Mouse (Mus musculus) spleen, adult 2 months (tissue): ENCODE data around the gene Fkbp9. TPM values are rescaled to one million over a fixed set of nuclear protein-coding genes. Genes with fewer than 3 reads are reported as not detected.

ENCODE experiments used
- DNase-seq, 2 experiments: peaks; one replicate each; pipeline versions ENCODE4 v3.0.0 to v3.0.0-alpha.2; 2012 to 2021; ENCODE audit warnings: low spot score in 2 of 2, low read depth in 1 of 2
- H3K27ac ChIP-seq: fragments of 200-500 bp; 2 replicates; pipeline ENCODE4 v1.5.1; 2012; ENCODE audit warnings: low read length, inconsistent platforms; ENCODE audit not compliant: insufficient read depth
- H3K27me3 ChIP-seq: fragments of 200-500 bp; 2 replicates; pipeline ENCODE4 v1.6.1; 2012; ENCODE audit warnings: mild to moderate bottlenecking, moderate library complexity, low read length, inconsistent platforms; ENCODE audit not compliant: control insufficient read depth, insufficient read depth
- H3K36me3 ChIP-seq: fragments of 200-500 bp; 2 replicates; pipeline ENCODE4 v1.6.1; 2012; ENCODE audit warnings: mild to moderate bottlenecking, low read length, inconsistent platforms; ENCODE audit not compliant: control insufficient read depth, insufficient read depth
- H3K4me1 ChIP-seq: fragments of 200-500 bp; 2 replicates; pipeline ENCODE4 v1.6.1; 2011; ENCODE audit warnings: inconsistent platforms; ENCODE audit not compliant: control insufficient read depth, insufficient read depth, insufficient read length
- H3K4me3 ChIP-seq: fragments of 200-500 bp; 2 replicates; pipeline ENCODE4 v1.5.1; 2011; ENCODE audit warnings: mild to moderate bottlenecking, inconsistent platforms; ENCODE audit not compliant: insufficient read depth, insufficient read length; ENCODE audit errors: extremely low read depth
- CTCF ChIP-seq: fragments of 200-500 bp; IDR thresholded peaks from 2 replicates; pipeline ENCODE4 v1.5.1; 2011; ENCODE audit warnings: mild to moderate bottlenecking, inconsistent platforms; ENCODE audit not compliant: insufficient read depth, insufficient read length, insufficient replicate concordance; ENCODE audit errors: extremely low read depth
- POLR2A ChIP-seq: fragments of 200-500 bp; IDR thresholded peaks from 2 replicates; pipeline ENCODE4 v1.6.1; 2011; ENCODE audit warnings: low read depth, low read length, inconsistent platforms
- WGBS: fragments of 180-500 bp; shearing (Covaris S2); methylation state at CpG from one replicate; pipeline ENCODE4 v1.1.7; 2018; 5-methylcytosine and 5-hydroxymethylcytosine counted together
- polyA plus RNA-seq: library from polyadenylated mRNA; depleted of rRNA; stranded (reverse); fragments of >200 nt; gene quantifications from 2 replicates; pipeline ENCODE4 v1.2.3, GENCODE M21; 2012

Fkbp9 gene
- polyA plus RNA-seq, 1 experiment, result 6.7 TPM

DNA sequence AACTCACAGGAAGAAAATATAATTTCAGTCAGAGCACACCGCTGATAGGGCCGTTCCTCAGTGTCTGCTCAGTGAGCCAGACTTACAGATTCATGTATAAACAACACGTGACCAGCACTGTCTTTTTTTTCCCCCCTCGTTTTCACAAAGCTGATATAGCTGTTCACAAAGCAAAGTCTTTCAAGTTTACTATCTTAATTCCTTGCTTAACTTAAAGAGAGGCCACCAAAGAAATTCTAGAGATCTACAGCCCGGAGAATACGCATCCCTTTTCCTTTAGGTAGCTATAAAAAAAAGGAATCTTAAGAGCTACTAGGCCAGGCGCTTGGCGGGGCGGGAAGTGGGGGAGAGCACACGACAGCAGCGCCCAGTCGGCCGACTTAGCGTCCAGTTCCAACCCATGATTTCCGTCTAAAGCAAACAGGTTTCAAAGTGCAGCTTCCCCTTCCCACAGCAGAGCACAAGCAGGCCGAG, 35.2 kb upstream of the Fkbp9 start:
- under 1% methylated on average over 16 of the region's 16 CpGs for WGBS
- peak overlapping the region; percentile 99 for H3K27ac ChIP-seq
- H3K4me1 ChIP-seq, result peaks cover 21% of the 10 kb centered on the region
- no peak for TF ChIP-seq CTCF
- TF ChIP-seq POLR2A, result no peak
- peak; percentile 32 to 41 for DNase-seq
- no peaks in the 10 kb centered on the region for H3K36me3 ChIP-seq
- no peaks in the 10 kb centered on the region for H3K27me3 ChIP-seq
- peak overlapping the region; percentile 95 for H3K4me3 ChIP-seq

DNA sequence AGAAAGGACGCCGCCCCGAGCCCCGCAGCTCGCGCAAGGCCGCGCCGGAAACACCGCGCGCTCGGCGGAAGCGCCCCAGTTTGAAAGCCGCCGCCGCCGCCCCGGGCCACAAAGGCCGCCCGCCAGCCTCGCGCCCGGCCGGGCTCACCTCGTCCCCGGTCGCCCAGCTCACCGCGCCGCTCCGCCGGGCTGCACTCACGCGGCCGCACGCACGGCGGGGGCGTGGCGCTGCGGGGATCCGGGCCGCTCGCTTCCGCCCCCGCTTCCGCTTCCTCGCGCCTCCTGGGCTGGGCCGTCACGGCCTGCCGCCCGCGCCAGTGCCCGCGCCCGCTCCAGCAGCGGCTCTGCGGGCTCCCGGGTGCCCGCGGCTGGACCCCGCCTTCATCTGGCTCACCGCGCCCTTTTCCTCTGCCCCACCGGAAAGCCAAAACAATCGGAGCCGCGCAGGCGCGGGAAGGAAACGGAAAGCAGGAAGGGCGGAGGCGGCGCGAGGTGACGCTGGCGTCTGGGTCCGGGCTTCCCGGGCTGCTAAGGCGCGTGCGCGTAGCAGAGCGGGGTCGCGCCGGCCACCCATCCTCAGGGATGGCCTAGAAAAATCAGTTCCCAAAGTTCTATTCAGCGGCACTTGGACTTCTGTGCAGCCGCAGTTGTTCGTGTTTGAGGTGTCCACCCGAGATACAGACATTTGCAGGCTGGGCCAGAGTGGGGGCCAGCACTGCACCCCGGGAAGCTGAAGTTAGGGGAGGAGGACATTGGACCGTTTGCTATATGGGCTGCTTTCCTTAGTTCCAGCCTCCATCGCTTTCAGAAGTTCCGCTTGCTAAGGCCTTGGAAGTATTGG, 34.3 kb upstream of the Fkbp9 start, which contains the start of gene Kbtbd2:
Gene Kbtbd2 (minus strand): TSS at position 503 of the 841 bp plus-strand sequence.
- H3K36me3 ChIP-seq, result no peaks in the 10 kb centered on the region
- H3K4me1 ChIP-seq, result peaks cover 19% of the 10 kb centered on the region
- under 1% methylated on average over 97 of the region's 98 CpGs for WGBS
- H3K27me3 ChIP-seq, result no peaks in the 10 kb centered on the region
- TF ChIP-seq CTCF (no peak), POLR2A (peak; percentile 54)
- peak; percentile 81 to 92 for DNase-seq
- peak within 1 kb of the TSS; percentile 95 for H3K4me3 ChIP-seq
- peak within 1 kb of the TSS; percentile 99 for H3K27ac ChIP-seq

DNA sequence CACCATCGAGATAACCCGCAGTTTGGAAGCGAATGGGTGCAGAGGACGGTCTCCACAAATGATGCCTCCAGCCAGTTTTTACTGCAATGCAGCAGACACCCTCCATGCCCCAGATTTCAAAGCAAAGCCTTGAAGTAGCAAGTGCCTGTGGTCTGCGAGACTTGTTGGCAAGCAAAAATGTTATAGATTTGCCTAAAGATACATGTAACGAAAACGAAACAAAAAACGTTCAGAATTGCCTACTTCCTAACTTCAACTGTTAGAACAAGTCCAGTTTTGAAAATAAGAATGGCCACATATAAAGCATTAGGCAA, 33.8 kb upstream of the Fkbp9 start:
- H3K27ac ChIP-seq, result peak overlapping the region; percentile 99
- TF ChIP-seq POLR2A, result no peak
- no peak for TF ChIP-seq CTCF
- under 1% methylated on average over 8 of the region's 8 CpGs for WGBS

GRCm38 (mm10) chr6:56805026-56805425, 26.8 kb upstream of the Fkbp9 start:
- H3K27me3 ChIP-seq, result no peaks in the 10 kb centered on the region
- 94% methylated on average over 4 of the region's 4 CpGs for whole genome bisulfite sequencing
- TF ChIP-seq CTCF, result no peak
- no peaks in the 10 kb centered on the region for H3K4me1 ChIP-seq
- no peak overlapping the region for H3K27ac ChIP-seq
- H3K4me3 ChIP-seq, result no peak overlapping the region
- H3K36me3 ChIP-seq, result no peaks in the 10 kb centered on the region
- no peak for DNase-seq

More for the DNA sequence above, 33.8 kb upstream of the Fkbp9 start:
- peak overlapping the region; percentile 95 for H3K4me3 ChIP-seq
- no peaks in the 10 kb centered on the region for H3K36me3 ChIP-seq
- peaks cover 15% of the 10 kb centered on the region for H3K4me1 ChIP-seq
- H3K27me3 ChIP-seq, result no peaks in the 10 kb centered on the region
- no peak for DNase-seq

- H3K4me1 ChIP-seq, result no peaks in the 10 kb centered on the region
- no peak overlapping the region for H3K27ac ChIP-seq
- H3K27me3 ChIP-seq, result no peaks in the 10 kb centered on the region
- no peaks in the 10 kb centered on the region for H3K36me3 ChIP-seq
- TF ChIP-seq POLR2A, result no peak
- no peak overlapping the region for H3K4me3 ChIP-seq
- DNase-seq, result no peak
- WGBS, result 71% methylated on average over 2 of the region's 2 CpGs
Observed at GRCm38 (mm10) chr6:56806195-56806594, 25.7 kb upstream of the Fkbp9 start.

DNA sequence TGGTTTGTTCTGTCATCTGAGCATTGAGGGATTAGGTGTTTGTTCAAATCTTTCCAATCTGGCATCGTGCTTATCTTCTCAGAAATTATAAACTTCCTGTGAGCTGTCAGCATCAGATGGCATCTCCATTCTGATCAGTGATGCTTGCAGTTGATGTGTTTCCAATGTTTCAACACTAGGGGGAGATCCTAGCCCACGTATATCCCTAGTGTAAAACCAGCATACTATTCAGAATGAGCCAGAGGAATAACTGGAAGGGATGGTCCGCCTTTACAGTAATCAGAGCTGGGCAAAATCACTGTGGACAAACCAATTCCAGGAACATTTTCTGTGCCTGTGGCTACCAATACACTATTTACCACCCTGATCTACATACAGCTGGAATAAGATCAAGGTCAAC, 23.2 kb upstream of the Fkbp9 start:
- H3K27me3 ChIP-seq, result no peaks in the 10 kb centered on the region
- no peak for TF ChIP-seq POLR2A
- TF ChIP-seq CTCF, result peak; percentile 34; the same call in 1 of the 2 replicates
- H3K27ac ChIP-seq, result no peak overlapping the region
- no peak overlapping the region for H3K4me3 ChIP-seq
- WGBS, result 12% methylated on average over 3 of the region's 3 CpGs
- H3K4me1 ChIP-seq, result no peaks in the 10 kb centered on the region
- no peaks in the 10 kb centered on the region for H3K36me3 ChIP-seq
- peak; percentile 22 to 35 for DNase-seq

GRCm38 (mm10) chr6:56813332-56813731, 18.5 kb upstream of the Fkbp9 start:
- WGBS, result 69% methylated on average over 2 of the region's 2 CpGs
- TF ChIP-seq CTCF (no peak), POLR2A (no peak)
- no peaks in the 10 kb centered on the region for H3K4me1 ChIP-seq
- no peaks in the 10 kb centered on the region for H3K36me3 ChIP-seq
- no peaks in the 10 kb centered on the region for H3K27me3 ChIP-seq
- H3K27ac ChIP-seq, result no peak overlapping the region
- no peak overlapping the region for H3K4me3 ChIP-seq
- DNase-seq, result no peak
